Mouse (Mus musculus) CH12.LX (cell line): Measurements from ENCODE around the gene Tmpo. TPM values are rescaled to one million over a fixed set of nuclear protein-coding genes. Genes with fewer than 3 reads are reported as not detected.

Experiments used
- DNase-seq: peaks from one replicate; pipeline ENCODE4 v3.0.0-alpha.2; 2013; ENCODE audit errors: extremely low read depth
- H3K27ac ChIP-seq: 2 replicates; pipeline ENCODE4 v1.5.1; 2012; ENCODE audit warnings: low read depth, mild to moderate bottlenecking, control low read depth, moderate library complexity; ENCODE audit not compliant: insufficient read depth
- H3K27me3 ChIP-seq: replicated peaks from 2 replicates; pipeline ENCODE3; 2012; ENCODE audit warnings: inconsistent platforms
- H3K36me3 ChIP-seq, 2 experiments: replicated peaks in 1 of 2; 2 replicates each; pipeline versions ENCODE3 to v1.6.1; 2012; ENCODE audit warnings: inconsistent platforms in 1 of 2, low read length in 1 of 2, mild to moderate bottlenecking in 1 of 2, mixed read lengths in 1 of 2, moderate library complexity in 1 of 2; ENCODE audit not compliant: control insufficient read depth in 1 of 2, insufficient read depth in 1 of 2
- H3K4me1 ChIP-seq, 2 experiments: 2 replicates each; pipeline ENCODE4 v1.6.1; 2012; ENCODE audit warnings: inconsistent platforms in 1 of 2, moderate library complexity in 1 of 2; ENCODE audit not compliant: insufficient read depth in 2 of 2, control insufficient read depth in 1 of 2
- H3K4me2 ChIP-seq: 2 replicates; pipeline ENCODE4 v1.6.1; 2012; ENCODE audit warnings: low read depth, mild to moderate bottlenecking, control low read depth; ENCODE audit not compliant: poor library complexity, insufficient read depth, severe bottlenecking
- H3K4me3 ChIP-seq, 3 experiments: fragments of 150-350 bp in 1 of 3; sonication (generic) in 1 of 3; replicated peaks in 1 of 3; 2 replicates each; pipeline versions ENCODE3 to v1.5.1; 2011 to 2012; ENCODE audit warnings: low read depth in 2 of 3, low read length in 2 of 3, mild to moderate bottlenecking in 2 of 3, moderate library complexity in 2 of 3, control low read depth in 1 of 3, improper control_type of control experiment in 1 of 3, inconsistent platforms in 1 of 3, mixed read lengths in 1 of 3; ENCODE audit not compliant: poor library complexity in 1 of 3
- H3K79me2 ChIP-seq: replicated peaks from 2 replicates; pipeline ENCODE4 v1.6.1; 2012; ENCODE audit warnings: mild to moderate bottlenecking, moderate library complexity; ENCODE audit not compliant: control insufficient read depth, poor library complexity, insufficient read depth, severe bottlenecking; ENCODE audit errors: extremely low read depth
- H3K9ac ChIP-seq: 2 replicates; pipeline ENCODE4 v1.6.1; 2012; ENCODE audit warnings: low read depth, mild to moderate bottlenecking, control low read depth, moderate library complexity; ENCODE audit not compliant: insufficient read depth
- H3K9me3 ChIP-seq: replicated peaks from 2 replicates; pipeline ENCODE3; 2012; ENCODE audit warnings: low read length, inconsistent platforms, mixed read lengths
- CHD2 ChIP-seq: IDR thresholded peaks from 2 replicates; pipeline ENCODE4 v1.6.1; 2011; ENCODE audit warnings: low read length, improper control_type of control experiment
- CTCF ChIP-seq, 2 experiments: IDR thresholded peaks in 1 of 2; conservative IDR thresholded peaks in 1 of 2; 2 replicates each; pipeline ENCODE4 v1.5.1; 2011 to 2012; ENCODE audit warnings: low read depth in 2 of 2, low read length in 2 of 2, improper control_type of control experiment in 1 of 2, inconsistent platforms in 1 of 2, mild to moderate bottlenecking in 1 of 2, moderate library complexity in 1 of 2
- ELF1 ChIP-seq: IDR thresholded peaks from 2 replicates; pipeline ENCODE4 v1.6.1; 2014; ENCODE audit warnings: low read depth, mild to moderate bottlenecking, inconsistent platforms, low read length, improper control_type of control experiment
- EP300 ChIP-seq: IDR thresholded peaks from 2 replicates; pipeline ENCODE4 v1.6.1; 2011; ENCODE audit warnings: low read length, improper control_type of control experiment
- ETS1 ChIP-seq: conservative IDR thresholded peaks from 2 replicates; pipeline ENCODE4 v1.6.1; 2012; ENCODE audit warnings: low read depth, mild to moderate bottlenecking, inconsistent platforms, low read length, improper control_type of control experiment, moderate library complexity
- GABPA ChIP-seq: IDR thresholded peaks from 2 replicates; pipeline ENCODE4 v1.6.1; 2012; ENCODE audit warnings: low read depth, low read length, improper control_type of control experiment, inconsistent platforms; ENCODE audit not compliant: insufficient replicate concordance
- HCFC1 ChIP-seq: IDR thresholded peaks from 2 replicates; pipeline ENCODE4 v1.6.1; 2012; ENCODE audit warnings: low read depth, mild to moderate bottlenecking, inconsistent platforms, low read length, improper control_type of control experiment
- IRF4 ChIP-seq: IDR thresholded peaks from 2 replicates; pipeline ENCODE4 v1.6.1; 2014; ENCODE audit warnings: low read depth, mild to moderate bottlenecking, inconsistent platforms, low read length, improper control_type of control experiment
- JUN ChIP-seq: IDR thresholded peaks from 2 replicates; pipeline ENCODE4 v1.6.1; 2011; ENCODE audit warnings: low read depth, mild to moderate bottlenecking, low read length, improper control_type of control experiment, moderate library complexity; ENCODE audit not compliant: insufficient read depth
- JUND ChIP-seq: conservative IDR thresholded peaks from 2 replicates; pipeline ENCODE4 v1.6.1; 2011; ENCODE audit warnings: low read depth, low read length, improper control_type of control experiment
- KAT2A ChIP-seq: IDR thresholded peaks from 2 replicates; pipeline ENCODE4 v1.6.1; 2012; ENCODE audit warnings: low read length, improper control_type of control experiment, inconsistent platforms; ENCODE audit not compliant: insufficient replicate concordance
- MAFK ChIP-seq: IDR thresholded peaks from 2 replicates; pipeline ENCODE4 v1.6.1; 2011; ENCODE audit warnings: low read length, improper control_type of control experiment; ENCODE audit not compliant: insufficient replicate concordance
- MAX ChIP-seq: IDR thresholded peaks from 2 replicates; pipeline ENCODE4 v1.6.1; 2011; ENCODE audit warnings: low read length, improper control_type of control experiment
- MAZ ChIP-seq: IDR thresholded peaks from 2 replicates; pipeline ENCODE4 v1.6.1; 2012; ENCODE audit warnings: low read depth, mild to moderate bottlenecking, inconsistent platforms, low read length, improper control_type of control experiment, moderate library complexity
- NELFE ChIP-seq: IDR thresholded peaks from 2 replicates; pipeline ENCODE4 v1.6.1; 2011; ENCODE audit warnings: low read depth, low read length, improper control_type of control experiment
- NRF1 ChIP-seq: IDR thresholded peaks from 2 replicates; pipeline ENCODE4 v1.6.1; 2014; ENCODE audit warnings: low read depth, mild to moderate bottlenecking, inconsistent platforms, low read length, improper control_type of control experiment, moderate library complexity
- PAX5 ChIP-seq: IDR thresholded peaks from 2 replicates; pipeline ENCODE4 v1.6.1; 2012; ENCODE audit warnings: low read length, inconsistent platforms, mixed read lengths
- POLR2A ChIP-seq: IDR thresholded peaks from 2 replicates; pipeline ENCODE4 v1.6.1; 2011; ENCODE audit warnings: low read depth, mild to moderate bottlenecking, improper control_type of control experiment, low read length
- RAD21 ChIP-seq: IDR thresholded peaks from 2 replicates; pipeline ENCODE4 v1.6.1; 2011; ENCODE audit warnings: low read depth, mild to moderate bottlenecking, low read length, improper control_type of control experiment, moderate library complexity
- RCOR1 ChIP-seq: conservative IDR thresholded peaks from 2 replicates; pipeline ENCODE4 v1.6.1; 2012; ENCODE audit warnings: low read depth, mild to moderate bottlenecking, inconsistent platforms, low read length, improper control_type of control experiment
- SIN3A ChIP-seq: IDR thresholded peaks from 2 replicates; pipeline ENCODE4 v1.6.1; 2012; ENCODE audit warnings: low read length, improper control_type of control experiment, inconsistent platforms
- TCF12 ChIP-seq: IDR thresholded peaks from 2 replicates; pipeline ENCODE4 v1.6.1; 2014; ENCODE audit warnings: low read depth, mild to moderate bottlenecking, inconsistent platforms, low read length, improper control_type of control experiment
- UBTF ChIP-seq: IDR thresholded peaks from 2 replicates; pipeline ENCODE4 v1.6.1; 2012; ENCODE audit warnings: low read depth, mild to moderate bottlenecking, inconsistent platforms, low read length, improper control_type of control experiment, moderate library complexity
- USF2 ChIP-seq: conservative IDR thresholded peaks from 2 replicates; pipeline ENCODE4 v1.6.1; 2011; ENCODE audit warnings: low read depth, low read length, improper control_type of control experiment
- ZC3H11A ChIP-seq: IDR thresholded peaks from 2 replicates; pipeline ENCODE4 v1.6.1; 2012; ENCODE audit warnings: low read depth, mild to moderate bottlenecking, inconsistent platforms, low read length, improper control_type of control experiment
- ZKSCAN1 ChIP-seq: IDR thresholded peaks from 2 replicates; pipeline ENCODE4 v1.6.1; 2012; ENCODE audit warnings: low read depth, inconsistent platforms, low read length, improper control_type of control experiment, borderline replicate concordance
- ZNF384 ChIP-seq: IDR thresholded peaks from 2 replicates; pipeline ENCODE4 v1.6.1; 2012; ENCODE audit warnings: low read depth, low read length, improper control_type of control experiment, inconsistent platforms
- dilution Hi-C: fragments of 300-500 bp; cut with MboI; formaldehyde crosslinking; loops from 2 replicates; pipeline ENCODE4 v1.14.3; 2020; ENCODE audit warnings: low sequenced_read_pairs; ENCODE audit not compliant: extremely low pct_unique_long_range_greater_than_20kb, extremely low pct_ligation_motif_present
- in situ Hi-C: fragments of 300-500 bp; cut with MboI; formaldehyde crosslinking; loops from 3 replicates; pipeline ENCODE4 v1.14.3; 2019; ENCODE audit warnings: low sequenced_read_pairs, low pct_ligation_motif_present, low pct_unique_long_range_greater_than_20kb, mixed read lengths
- polyA plus RNA-seq: library from polyadenylated mRNA; unstranded; fragments of >175 nt; gene quantifications from 2 replicates; pipeline ENCODE4 v1.2.1, GENCODE M21; 2012; ENCODE audit warnings: low read depth; ENCODE audit not compliant: insufficient read length
- total RNA-seq, 2 experiments: library from RNA; depleted of rRNA; stranded (reverse); fragments of 300-350 nt in 1 of 2; fragments of >200 nt in 1 of 2; gene quantifications; 2 replicates each; pipeline ENCODE4 v1.2.3; 2012 to 2014

Gene Tmpo
- total and polyA plus RNA-seq, 3 experiments, result 163 to 467 (median 198) TPM

DNA sequence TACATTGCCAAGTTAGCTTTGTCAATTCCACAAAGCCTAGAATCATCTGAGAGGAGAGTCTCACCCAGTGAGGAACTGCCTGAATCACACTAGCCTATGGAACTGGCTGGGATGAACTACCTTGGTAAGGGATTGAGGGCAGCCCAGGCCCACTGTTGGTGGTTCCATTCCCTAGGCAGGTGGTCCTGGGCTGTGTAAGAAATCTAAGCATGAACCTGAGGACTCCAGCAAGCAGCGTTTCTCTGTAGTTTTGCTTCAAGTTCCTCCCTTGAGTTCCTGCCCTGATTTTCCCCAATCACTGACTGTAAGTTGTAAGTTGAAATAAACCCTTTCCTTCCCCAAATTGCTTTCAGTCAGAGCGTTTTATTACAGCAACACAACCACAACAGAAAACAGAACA lies 1.3 kb downstream of the Tmpo start:
- Histone ChIP-seq H3K4me1 (peaks cover 9 to 17% of the 10 kb centered on the region in 2 experiments; a peak in 2 of 4 replicates), H3K27me3 (no peaks in the 10 kb centered on the region), H3K79me2 (no peaks in the 10 kb centered on the region; the same call in 1 of the 2 replicates), H3K9ac (0 out of 2 replicates have a peak overlapping the region, but pooled peaks have one; percentile 83), H3K4me3 (peak overlapping the region; percentile 61 to 90 (median 80)), H3K27ac (no peak overlapping the region), H3K36me3 (peaks cover 0 to 3% of the 10 kb centered on the region in 2 experiments), H3K9me3 (no peaks in the 10 kb centered on the region), H3K4me2 (peak overlapping the region; percentile 89; the same call in 1 of the 2 replicates)
- in situ Hi-C loops, result no loop called here
- DNase-seq, result no peak
- TF ChIP-seq HCFC1 (no peak), MAX (no peak), POLR2A (no peak), MAFK (no peak), ETS1 (no peak), JUN (no peak), JUND (no peak), MAZ (no peak), NELFE (no peak), NRF1 (no peak), UBTF (no peak), IRF4 (no peak), ZNF384 (no peak), GABPA (no peak), EP300 (no peak), SIN3A (no peak), RCOR1 (no peak), TCF12 (no peak), ZKSCAN1 (no peak), ZC3H11A (no peak)
- dilution Hi-C loops, result no loop called here

DNA sequence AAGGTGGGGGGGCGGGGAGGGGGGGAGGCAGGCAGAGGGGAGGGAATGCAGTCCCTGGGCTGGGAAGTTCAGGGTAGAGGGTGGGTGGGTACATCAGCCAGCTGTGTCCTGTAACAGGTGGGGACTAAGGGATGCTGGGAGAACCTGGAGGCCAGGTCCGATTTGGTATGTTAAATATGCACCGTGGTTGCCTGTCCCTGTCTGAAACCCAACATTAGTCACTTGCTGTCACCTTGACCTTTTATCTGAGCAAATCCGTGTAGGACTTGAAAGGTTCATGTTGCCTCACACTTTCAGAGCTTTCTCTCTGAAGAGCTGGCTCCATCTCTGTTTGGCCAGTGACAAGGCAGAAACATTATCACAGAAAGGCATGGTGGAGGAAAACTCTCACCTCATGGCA lies 3.9 kb downstream of the Tmpo start:
- H3K9me3 ChIP-seq, result no peaks in the 10 kb centered on the region
- no peak for DNase-seq
- no peak overlapping the region for H3K9ac ChIP-seq
- dilution Hi-C loops (no loop called here), in situ Hi-C loops (no loop called here)
- no peak overlapping the region for H3K27ac ChIP-seq
- peaks cover 0 to 3% of the 10 kb centered on the region in 2 experiments for H3K36me3 ChIP-seq
- no peak overlapping the region for H3K4me3 ChIP-seq
- H3K27me3 ChIP-seq, result no peaks in the 10 kb centered on the region
- no peak for TF ChIP-seq KAT2A
- TF ChIP-seq ELF1, result no peak
- no peak for TF ChIP-seq MAFK
- no peak for TF ChIP-seq CHD2
- TF ChIP-seq RAD21, result no peak
- no peak for TF ChIP-seq PAX5
- no peak for TF ChIP-seq UBTF
- TF ChIP-seq CTCF (conservative IDR thresholded peaks at IDR 0.05 in 1 of 2, IDR thresholded peaks at IDR 0.05 in 1 of 2; ENCODE audit: low read depth in 2 of 2, low read length in 2 of 2), result no peak
- TF ChIP-seq USF2, result no peak
- peaks cover 6 to 10% of the 10 kb centered on the region in 2 experiments; a peak in 1 of 4 replicates for H3K4me1 ChIP-seq
- no peak overlapping the region for H3K4me2 ChIP-seq
- H3K79me2 ChIP-seq, result no peaks in the 10 kb centered on the region; the same call in 1 of the 2 replicates
